Mouse (Mus musculus) hematopoietic stem cell, adult 5-6 weeks (primary cell): ENCODE data around the gene Tmem184c. TPM values are rescaled to one million over a fixed set of nuclear protein-coding genes. Genes with fewer than 3 reads are reported as not detected.
A peak's percentile ranks its signal among the peaks of the same experiment; 100 is the strongest.

Experiments used
- ATAC-seq, 2 experiments: fragments of 125-278 bp in 1 of 2; replicated peaks in 1 of 2; 2 replicates each; pipeline ENCODE4 v1.8.0; 2016 to 2017; ENCODE audit warnings: inconsistent platforms in 2 of 2, mild to moderate bottlenecking in 2 of 2, moderate number of reproducible peaks in 2 of 2, low read depth in 1 of 2, moderate TSS enrichment in 1 of 2; ENCODE audit not compliant: low FRiP score in 2 of 2, poor library complexity in 2 of 2, severe bottlenecking in 2 of 2, insufficient read depth in 1 of 2, low TSS enrichment in 1 of 2
- total RNA-seq: library from RNA; stranded (forward); fragments of 172-1452, 232-1000 nt; gene quantifications from 2 replicates; pipeline ENCODE4 v1.2.3, GENCODE M21; 2017

Tmem184c gene
- total RNA-seq, 1 experiment from 2014 or later: 16.6 TPM

GRCm38 (mm10) chr8:77549881-77550580 lies 60.5 kb downstream of the Tmem184c start:
- peak; percentile 54 to 82; a peak in 3 of 4 replicates for ATAC-seq

- ATAC-seq: peak; percentile 87 to 95
These were observed 61.3 kb downstream of the Tmem184c start, which contains the start of gene Prmt9 for GRCm38 (mm10) chr8:77549121-77549706. Gene Prmt9 (plus strand): TSS chr8:77549397.

Other genes starting within 250 kb of the Tmem184c start
- gene Arhgap10, start 92.7 kb downstream of the Tmem184c start, total RNA-seq: 14.6 and 16.4 TPM in 2 replicates
- 17.9 and 23.5 TPM in 2 replicates for gene Prmt9, start 61.3 kb downstream of the Tmem184c start, total RNA-seq
- 0.15 and 0.19 TPM in 2 replicates for gene Ednra, start 113.8 kb upstream of the Tmem184c start, total RNA-seq